ENCODE assay signal across 11 mouse cellular contexts in the genomic region with DNA sequence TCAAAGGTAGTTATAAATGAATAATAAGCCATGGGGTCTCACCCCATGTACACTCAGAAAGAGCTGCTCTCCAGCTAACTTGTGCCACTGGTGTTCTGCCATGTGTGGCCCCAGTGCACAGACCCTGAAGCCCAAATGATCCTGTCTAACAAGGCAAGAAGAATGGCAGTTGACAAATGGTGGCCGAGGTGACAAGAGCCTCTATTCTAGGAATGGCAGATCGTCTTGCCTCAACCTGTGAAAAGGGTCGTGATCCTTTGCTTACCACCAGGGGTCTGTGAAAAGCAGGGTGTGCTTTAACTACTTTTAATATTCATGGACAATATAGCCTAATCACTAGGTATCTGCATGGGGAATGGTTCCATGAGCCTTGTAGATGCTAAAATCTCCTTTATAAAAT. TPM values are rescaled to one million over a fixed set of nuclear protein-coding genes. Genes with fewer than 3 reads are reported as not detected.
DNase-seq lines count a peak whose midpoint lies in the region; ATAC-seq and TF ChIP-seq lines count a peak whose summit lies in the region.
"Had no signal": no experiment of that assay in that cellular context is flagged by ENCODE, and none has a peak within 500 bp of the region (broad histone marks: within the 10 kb centered on the region; RNA-seq: fewer than 3 reads in every experiment).

No protein-coding gene starts in this region.

- 55% methylated on average over 3 of the region's 3 CpGs for whole genome bisulfite sequencing in heart, embryonic 12.5 days
- WGBS in midbrain, embryonic 10.5 days = 59% methylated on average over 3 of the region's 3 CpGs
- WGBS in midbrain, postnatal 0 days = 30% methylated on average over 3 of the region's 3 CpGs
- 70% methylated on average over 3 of the region's 3 CpGs for WGBS in liver, postnatal 0 days (ENCODE audit: insufficient replicate concordance)

- H3K4me1 ChIP-seq in heart, embryonic 12.5 days (replicated peaks) = peaks cover 72% of the 10 kb centered on the region
- peaks cover 91% of the 10 kb centered on the region for H3K4me1 ChIP-seq in midbrain, embryonic 10.5 days
- H3K4me1 ChIP-seq in midbrain, postnatal 0 days (ENCODE audit: insufficient read depth, low read length) = peaks cover 13% of the 10 kb centered on the region; the same call in 1 of the 2 replicates
- H3K4me1 ChIP-seq in embryonic fibroblast, embryonic 13.5 days (ENCODE audit: control insufficient read depth, insufficient read depth, low read length) = peaks cover 12% of the 10 kb centered on the region
- peaks cover 67% of the 10 kb centered on the region for H3K4me1 ChIP-seq in liver, postnatal 0 days (ENCODE audit: insufficient read depth)

- H3K27ac ChIP-seq in heart, embryonic 12.5 days (ENCODE audit: poor library complexity, severe bottlenecking) = 0 out of 2 replicates have a peak overlapping the region, but pooled peaks have one; percentile 42
- 0 out of 2 replicates have a peak overlapping the region, but pooled peaks have one; percentile 2 for H3K27ac ChIP-seq in midbrain, embryonic 10.5 days (replicated peaks)
- no peak overlapping the region for H3K27ac ChIP-seq in midbrain, postnatal 0 days (ENCODE audit: low read depth, low read length)
- no peak overlapping the region for H3K27ac ChIP-seq in embryonic fibroblast, embryonic 13.5 days (ENCODE audit: insufficient read depth, low read length)
- H3K27ac ChIP-seq in liver, postnatal 0 days (ENCODE audit: low read depth) = peak overlapping the region; percentile 75

- ATAC-seq in heart, embryonic 12.5 days (ENCODE audit: insufficient number of reproducible peaks, low FRiP score) = no peak
- no peak for ATAC-seq in midbrain, postnatal 0 days (ENCODE audit: low FRiP score)
- no peak for ATAC-seq in liver, postnatal 0 days
- no peak for ATAC-seq in granulocyte monocyte progenitor cell, adult 5-6 weeks (replicated peaks; ENCODE audit: poor library complexity, severe bottlenecking)

- no peaks in the 10 kb centered on the region for H3K9me3 ChIP-seq in heart, embryonic 12.5 days (replicated peaks)
- H3K9me3 ChIP-seq in midbrain, embryonic 10.5 days (replicated peaks) = no peaks in the 10 kb centered on the region
- no peaks in the 10 kb centered on the region for H3K9me3 ChIP-seq in midbrain, postnatal 0 days (ENCODE audit: low read length)
- H3K9me3 ChIP-seq in liver, postnatal 0 days (ENCODE audit: low read length) = no peaks in the 10 kb centered on the region

- DNase-seq in heart, adult 11 months = no peak
- DNase-seq in midbrain, embryonic 10.5 days (ENCODE audit: low spot score) = no peak
- DNase-seq in midbrain, postnatal 0 days (ENCODE audit: low spot score) = no peak
- DNase-seq in liver, postnatal 0 days = no peak
- no peak for DNase-seq in urinary bladder, adult 18-20 months (ENCODE audit: low spot score in 2 of 2)
- DNase-seq: kidney, adult 2 months; left cerebral cortex, postnatal 4 days had no signal

- H3K4me2 ChIP-seq in heart, embryonic 12.5 days = no peak overlapping the region
- H3K4me2 ChIP-seq in midbrain, postnatal 0 days (ENCODE audit: low read depth, low read length, poor library complexity, severe bottlenecking) = no peak overlapping the region
- peak overlapping the region; percentile 80 for H3K4me2 ChIP-seq in liver, postnatal 0 days (ENCODE audit: low read depth, low read length)

- H3K9ac ChIP-seq in heart, embryonic 12.5 days = no peak overlapping the region
- H3K9ac ChIP-seq in midbrain, postnatal 0 days (replicated peaks; ENCODE audit: low read length, poor library complexity, severe bottlenecking) = no peak overlapping the region
- peak overlapping the region; percentile 28 for H3K9ac ChIP-seq in liver, postnatal 0 days (replicated peaks)

- peak; percentile 87 for TF ChIP-seq POLR2A in embryonic fibroblast, embryonic 13.5 days (IDR thresholded peaks at IDR 0.05; ENCODE audit: low read depth, low read length)

- peaks cover 26% of the 10 kb centered on the region for H3K36me3 ChIP-seq in heart, embryonic 12.5 days
- peaks cover 36% of the 10 kb centered on the region for H3K36me3 ChIP-seq in midbrain, embryonic 10.5 days
- H3K36me3 ChIP-seq in midbrain, postnatal 0 days (ENCODE audit: insufficient read depth, low read length) = no peaks in the 10 kb centered on the region
- peaks cover 39% of the 10 kb centered on the region for H3K36me3 ChIP-seq in liver, postnatal 0 days (replicated peaks; ENCODE audit: insufficient read depth, low read length)

- no peak for TF ChIP-seq CTCF in midbrain, postnatal 0 days (IDR thresholded peaks at IDR 0.05)
- TF ChIP-seq CTCF in embryonic fibroblast, embryonic 13.5 days (IDR thresholded peaks at IDR 0.05; ENCODE audit: borderline replicate concordance, insufficient read depth, low read length) = no peak
- no peak for TF ChIP-seq CTCF in liver, postnatal 0 days (IDR thresholded peaks at IDR 0.05; ENCODE audit: low read depth)

- H3K4me3 ChIP-seq in heart, embryonic 12.5 days = no peak overlapping the region
- 0 out of 2 replicates have a peak overlapping the region, but pooled peaks have one; percentile 9 for H3K4me3 ChIP-seq in midbrain, embryonic 10.5 days
- H3K4me3 ChIP-seq in midbrain, postnatal 0 days (ENCODE audit: low read depth, low read length) = no peak overlapping the region
- H3K4me3 ChIP-seq in embryonic fibroblast, embryonic 13.5 days (ENCODE audit: insufficient read depth, low read length) = no peak overlapping the region
- peak overlapping the region; percentile 79; the same call in 1 of the 2 replicates for H3K4me3 ChIP-seq in liver, postnatal 0 days (ENCODE audit: low read depth, low read length)

- H3K27me3 ChIP-seq in heart, embryonic 12.5 days (replicated peaks) = no peaks in the 10 kb centered on the region
- no peaks in the 10 kb centered on the region for H3K27me3 ChIP-seq in midbrain, embryonic 10.5 days (ENCODE audit: low read depth, poor library complexity, severe bottlenecking)
- no peaks in the 10 kb centered on the region for H3K27me3 ChIP-seq in midbrain, postnatal 0 days (ENCODE audit: insufficient read depth, low read length)
- no peaks in the 10 kb centered on the region for H3K27me3 ChIP-seq in liver, postnatal 0 days (ENCODE audit: insufficient read depth, low read length)

- no peak; the same call in 1 of the 2 replicates for TF ChIP-seq EP300 in liver, postnatal 0 days (IDR thresholded peaks at IDR 0.05; ENCODE audit: low read depth)

RNA-seq across cellular contexts. Expression of gene Btg2, which starts 4.7 kb away (rescaled TPM):
- 37.8 and 40.4 TPM in 2 replicates for polyA plus RNA-seq in heart, embryonic 12.5 days (2016; fragmentation: Nextera tagmentation; extraction: Ambion mirVana)
- polyA plus RNA-seq in midbrain, embryonic 10.5 days (2016; fragmentation: Nextera tagmentation; extraction: Ambion mirVana) = 107 and 161 TPM in 2 replicates
- total RNA-seq in midbrain, postnatal 0 days (2014; rRNA removed) = 12.0 and 19.8 TPM in 2 replicates
- 8.9 and 9.9 TPM in 2 replicates for polyA plus RNA-seq in midbrain, postnatal 0 days (2015; fragmentation: Nextera tagmentation; extraction: Ambion mirVana)
- 96.4 and 125 TPM in 2 replicates for polyA plus RNA-seq in embryonic fibroblast, embryonic 13.5 days (2011; ENCODE audit: insufficient read length, low read depth, missing spikeins)
- 60.1 and 62.6 TPM in 2 replicates for polyA plus RNA-seq in liver, postnatal 0 days (2015; fragmentation: Nextera tagmentation; extraction: Ambion mirVana)
- 7.2 and 13.5 TPM in 2 replicates for total RNA-seq in granulocyte monocyte progenitor cell, adult 5-6 weeks (2014; fragmentation: Nextera tagmentation)
- total RNA-seq in granulocyte monocyte progenitor cell, adult 5-6 weeks (2017) = 31.3 and 33.7 TPM in 2 replicates

RNA-seq across cellular contexts. Expression of gene Chit1, which starts 36.9 kb away (rescaled TPM):
- 0.32 and 0.49 TPM in 2 replicates for polyA plus RNA-seq in heart, embryonic 12.5 days (2016; fragmentation: Nextera tagmentation; extraction: Ambion mirVana)
- not detected in 2 replicates for polyA plus RNA-seq in midbrain, embryonic 10.5 days (2016; fragmentation: Nextera tagmentation; extraction: Ambion mirVana)
- total RNA-seq in midbrain, postnatal 0 days (2014; rRNA removed) = 0.24 and 0.99 TPM in 2 replicates
- 0.21 and 0.48 TPM in 2 replicates for polyA plus RNA-seq in midbrain, postnatal 0 days (2015; fragmentation: Nextera tagmentation; extraction: Ambion mirVana)
- not detected in 2 replicates for polyA plus RNA-seq in embryonic fibroblast, embryonic 13.5 days (2011; ENCODE audit: insufficient read length, low read depth, missing spikeins)
- polyA plus RNA-seq in liver, postnatal 0 days (2015; fragmentation: Nextera tagmentation; extraction: Ambion mirVana) = 0.26 TPM in 2 replicates
- 0.62 and 1.7 TPM in 2 replicates for total RNA-seq in granulocyte monocyte progenitor cell, adult 5-6 weeks (2014; fragmentation: Nextera tagmentation)
- total RNA-seq in granulocyte monocyte progenitor cell, adult 5-6 weeks (2017) = 0.22 and 0.82 TPM in 2 replicates
- polyA plus RNA-seq: kidney, adult 2 months; stomach, embryonic 14.5 days had no signal

RNA-seq across cellular contexts. Expression of gene Fmod, which starts 37.1 kb away (rescaled TPM):
- 15.7 and 17.5 TPM in 2 replicates for polyA plus RNA-seq in heart, embryonic 12.5 days (2016; fragmentation: Nextera tagmentation; extraction: Ambion mirVana)
- polyA plus RNA-seq in midbrain, embryonic 10.5 days (2016; fragmentation: Nextera tagmentation; extraction: Ambion mirVana) = 2.8 and 6.5 TPM in 2 replicates
- 17.0 and 17.1 TPM in 2 replicates for total RNA-seq in midbrain, postnatal 0 days (2014; rRNA removed)
- 24.8 and 26.3 TPM in 2 replicates for polyA plus RNA-seq in midbrain, postnatal 0 days (2015; fragmentation: Nextera tagmentation; extraction: Ambion mirVana)
- 35.4 and 74.2 TPM in 2 replicates for polyA plus RNA-seq in embryonic fibroblast, embryonic 13.5 days (2011; ENCODE audit: insufficient read length, low read depth, missing spikeins)
- 1.6 TPM in 2 replicates for polyA plus RNA-seq in liver, postnatal 0 days (2015; fragmentation: Nextera tagmentation; extraction: Ambion mirVana)
- total RNA-seq in granulocyte monocyte progenitor cell, adult 5-6 weeks (2014; fragmentation: Nextera tagmentation) = not detected in 2 replicates
- not detected in 2 replicates for total RNA-seq in granulocyte monocyte progenitor cell, adult 5-6 weeks (2017)

Comparison
In these comparisons a context has a peak if more than half of its experiments do, and no peak if none do; other contexts are left out.
1. H3K27ac ChIP-seq: peak in heart, embryonic 12.5 days (single experiment), midbrain, embryonic 10.5 days (single experiment) and liver, postnatal 0 days (single experiment); none in midbrain, postnatal 0 days (single experiment) and embryonic fibroblast, embryonic 13.5 days (single experiment).
2. H3K4me3 ChIP-seq: peak in midbrain, embryonic 10.5 days (single experiment) and liver, postnatal 0 days (single experiment); none in heart, embryonic 12.5 days (single experiment), midbrain, postnatal 0 days (single experiment) and embryonic fibroblast, embryonic 13.5 days (single experiment).